Mouse (Mus musculus): ENCODE measurements at regions not wholly inside any gene's neighbourhood (a gene's known extent, or its start where the extent isn't known, plus 50 kb on each side); places are given as distances from the start of the nearest gene placed in this dataset.

- H3K27ac ChIP-seq (replicated peaks) = no peak overlapping the region
- no peaks in the 10 kb centered on the region for H3K27me3 ChIP-seq
- H3K36me3 ChIP-seq (replicated peaks) = no peaks in the 10 kb centered on the region
- H3K9me3 ChIP-seq (replicated peaks) = no peaks in the 10 kb centered on the region
- no peak for ATAC-seq (ENCODE audit: insufficient read depth)
- no peak overlapping the region for H3K9ac ChIP-seq
- H3K4me3 ChIP-seq (replicated peaks) = no peak overlapping the region
- 62% methylated on average over 2 of the region's 2 CpGs for WGBS (ENCODE audit: insufficient replicate concordance)
- H3K4me2 ChIP-seq = no peak overlapping the region
- H3K4me1 ChIP-seq (replicated peaks) = no peaks in the 10 kb centered on the region
These were observed 69.8 kb upstream of the Npas2 start for GRCm38 (mm10) chr1:39123813-39124146.

GRCm38 (mm10) chr1:39134521-39134920 lies 59.0 kb upstream of the Npas2 start:
- Histone ChIP-seq H3K4me3 (replicated peaks) (no peak overlapping the region), H3K9ac (no peak overlapping the region), H3K36me3 (replicated peaks) (no peaks in the 10 kb centered on the region), H3K4me1 (replicated peaks) (no peaks in the 10 kb centered on the region), H3K27me3 (no peaks in the 10 kb centered on the region), H3K9me3 (replicated peaks) (no peaks in the 10 kb centered on the region), H3K27ac (replicated peaks) (no peak overlapping the region), H3K4me2 (no peak overlapping the region)
- WGBS (ENCODE audit: insufficient replicate concordance) = 71% methylated on average over 2 of the region's 2 CpGs
- ATAC-seq (ENCODE audit: insufficient read depth) = no peak

- no peak for ATAC-seq (ENCODE audit: insufficient read depth)
- no peak overlapping the region for H3K4me2 ChIP-seq
- WGBS (ENCODE audit: insufficient replicate concordance) = 53% methylated on average over 2 of the region's 2 CpGs
- H3K4me1 ChIP-seq (replicated peaks) = no peaks in the 10 kb centered on the region
- no peak overlapping the region for H3K4me3 ChIP-seq (replicated peaks)
- H3K9ac ChIP-seq = no peak overlapping the region
- H3K27me3 ChIP-seq = no peaks in the 10 kb centered on the region
- no peaks in the 10 kb centered on the region for H3K9me3 ChIP-seq (replicated peaks)
- H3K36me3 ChIP-seq (replicated peaks) = no peaks in the 10 kb centered on the region
- no peak overlapping the region for H3K27ac ChIP-seq (replicated peaks)
These were observed 50.5 kb upstream of the Npas2 start for GRCm38 (mm10) chr1:39143054-39143453.

- H3K4me1 ChIP-seq (replicated peaks) = no peaks in the 10 kb centered on the region
- no peak overlapping the region for H3K4me2 ChIP-seq
- no peaks in the 10 kb centered on the region for H3K36me3 ChIP-seq (replicated peaks)
- H3K9ac ChIP-seq = no peak overlapping the region
- no peaks in the 10 kb centered on the region for H3K27me3 ChIP-seq
- H3K4me3 ChIP-seq (replicated peaks) = no peak overlapping the region
- ATAC-seq (ENCODE audit: insufficient read depth) = no peak
- no peaks in the 10 kb centered on the region for H3K9me3 ChIP-seq (replicated peaks)
- WGBS (ENCODE audit: insufficient replicate concordance) = 62% methylated on average over 5 of the region's 5 CpGs
- H3K27ac ChIP-seq (replicated peaks) = no peak overlapping the region
These were observed 49.9 kb upstream of the Npas2 start for GRCm38 (mm10) chr1:39143626-39144025.
